In the genomic region with DNA sequence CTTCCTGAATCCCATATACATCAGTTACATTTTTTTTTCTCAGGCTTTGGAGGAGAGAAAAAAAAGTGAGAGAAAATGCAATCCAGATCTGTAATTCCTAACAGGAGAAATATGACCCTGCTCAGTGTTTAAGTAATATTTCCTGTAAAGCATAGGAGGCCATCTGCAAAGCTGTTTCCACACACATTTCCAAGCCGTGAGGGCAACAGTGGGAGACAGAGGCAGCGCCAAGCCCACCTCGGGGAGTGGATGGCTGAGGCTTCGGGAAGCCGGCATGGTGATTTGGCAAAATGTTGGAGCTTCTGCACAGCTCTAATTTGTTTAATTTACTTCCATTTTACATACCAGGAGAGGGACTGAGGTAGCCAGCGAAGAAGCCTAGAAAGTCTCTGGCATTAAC, we compare ENCODE assay signal across 16 mouse cellular contexts.
"Had no signal": no experiment of that assay in that cellular context is flagged by ENCODE, and none has a peak within 500 bp of the region (broad histone marks: within the 10 kb centered on the region; RNA-seq: fewer than 3 reads in every experiment).

No protein-coding gene starts in this region.

- ATAC-seq: intestine, postnatal 0 days; liver, embryonic 12.5 days; midbrain, embryonic 16.5 days had no signal

- H3K36me3 ChIP-seq: liver, embryonic 12.5 days; midbrain, embryonic 12.5 days; stomach, embryonic 15.5 days had no signal

- H3K4me2 ChIP-seq: liver, embryonic 12.5 days; lung, embryonic 14.5 days; midbrain, embryonic 12.5 days; stomach, embryonic 15.5 days had no signal

- DNase-seq: kidney, adult 8-10 months; kidney, postnatal 25 days; layer of hippocampus, adult 9-11 months; lung, embryonic 14.5 days; lung, postnatal 14 days; retina, postnatal 1 day; right cerebral cortex, postnatal 14 days; thymus, adult 2 months; thymus, postnatal 25 days had no signal

- H3K27ac ChIP-seq: liver, embryonic 12.5 days; macrophage; midbrain, embryonic 12.5 days; stomach, embryonic 15.5 days had no signal

- H3K27me3 ChIP-seq: liver, embryonic 12.5 days; megakaryocyte, embryonic 14.5 days; stomach, embryonic 15.5 days had no signal

- H3K4me3 ChIP-seq: liver, embryonic 12.5 days; megakaryocyte, embryonic 14.5 days; midbrain, embryonic 12.5 days; stomach, embryonic 15.5 days had no signal

- H3K9ac ChIP-seq: liver, embryonic 12.5 days; lung, embryonic 14.5 days; midbrain, embryonic 12.5 days; stomach, embryonic 15.5 days had no signal

- H3K4me1 ChIP-seq: liver, embryonic 12.5 days; megakaryocyte, embryonic 14.5 days; stomach, embryonic 15.5 days had no signal

- H3K9me3 ChIP-seq: liver, embryonic 12.5 days; megakaryocyte, embryonic 14.5 days; midbrain, embryonic 12.5 days; stomach, embryonic 15.5 days had no signal
